Comparison of ENCODE assay signal across 10 mouse cellular contexts in the genomic region with DNA sequence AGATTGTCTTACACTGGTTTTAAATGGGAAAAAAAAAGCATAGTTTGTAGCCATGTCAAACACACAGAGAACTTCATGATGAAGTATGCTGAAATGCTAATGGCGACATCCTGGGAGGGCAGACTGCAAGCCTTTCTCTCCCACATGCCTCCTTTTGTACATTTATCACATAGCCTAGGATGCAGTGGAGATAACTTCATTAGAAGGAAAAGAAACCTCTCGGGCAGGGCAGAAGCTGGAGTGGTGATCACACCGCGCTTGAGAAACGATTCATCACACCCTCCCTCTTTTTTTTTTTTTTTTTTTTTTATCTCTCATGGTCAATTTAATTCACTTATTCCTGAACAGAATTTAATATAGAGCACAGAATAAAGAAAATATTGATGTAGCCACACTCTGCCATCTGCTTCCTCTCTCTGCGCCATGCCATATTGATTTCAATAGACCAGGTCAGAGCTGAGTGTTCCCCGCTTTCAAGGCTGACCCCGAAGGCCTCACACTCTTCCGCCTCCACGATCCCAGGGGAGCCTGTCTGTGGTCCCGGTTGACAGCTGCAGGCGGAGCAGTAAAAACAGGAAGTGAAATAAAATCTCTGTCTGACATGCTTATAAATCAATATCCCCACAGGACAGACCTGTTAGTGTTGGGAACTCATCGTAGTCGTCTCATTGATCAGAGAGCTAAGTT. TPM values are rescaled to one million over a fixed set of nuclear protein-coding genes. Genes with fewer than 3 reads are reported as not detected.
DNase-seq lines count a peak whose midpoint lies in the region; ATAC-seq and TF ChIP-seq lines count a peak whose summit lies in the region.
"Had no signal": no experiment of that assay in that cellular context is flagged by ENCODE, and none has a peak within 500 bp of the region (broad histone marks: within the 10 kb centered on the region; RNA-seq: fewer than 3 reads in every experiment).

No protein-coding gene starts in this region.

- no peak for TF ChIP-seq POLR2A in heart, adult 2 months (IDR thresholded peaks at IDR 0.05; ENCODE audit: insufficient read depth, low read depth, low read length)

- no peak overlapping the region for H3K4me3 ChIP-seq in heart, adult 2 months
- no peak overlapping the region for H3K4me3 ChIP-seq in heart, embryonic 12.5 days
- no peak overlapping the region for H3K4me3 ChIP-seq in limb, embryonic 10.5 days
- H3K4me3 ChIP-seq: embryonic facial prominence, embryonic 12.5 days; limb, embryonic 15.5 days had no signal

- no peaks in the 10 kb centered on the region for H3K27me3 ChIP-seq in heart, adult 2 months (ENCODE audit: control insufficient read depth, insufficient read depth, low read length)
- no peaks in the 10 kb centered on the region for H3K27me3 ChIP-seq in heart, embryonic 12.5 days (replicated peaks)
- no peaks in the 10 kb centered on the region for H3K27me3 ChIP-seq in limb, embryonic 10.5 days (ENCODE audit: low read depth, poor library complexity, severe bottlenecking)
- H3K27me3 ChIP-seq: embryonic facial prominence, embryonic 12.5 days; limb, embryonic 15.5 days had no signal

- no peak overlapping the region for H3K4me2 ChIP-seq in heart, embryonic 12.5 days
- H3K4me2 ChIP-seq: embryonic facial prominence, embryonic 12.5 days; limb, embryonic 15.5 days had no signal

- 31% methylated on average over 14 of the region's 14 CpGs for WGBS in heart, adult 2 months
- WGBS in heart, embryonic 12.5 days, result 57% methylated on average over 14 of the region's 14 CpGs
- WGBS in limb, embryonic 10.5 days, result 46% methylated on average over 14 of the region's 14 CpGs

- no peak for ATAC-seq in heart, embryonic 12.5 days (ENCODE audit: insufficient number of reproducible peaks, low FRiP score)
- peak; percentile 93 for ATAC-seq in granulocyte monocyte progenitor cell, adult 5-6 weeks (replicated peaks; ENCODE audit: poor library complexity, severe bottlenecking)
- ATAC-seq in erythroblast, adult 5-6 weeks (replicated peaks; ENCODE audit: low FRiP score, poor library complexity, severe bottlenecking), result no peak

- H3K4me1 ChIP-seq in heart, adult 2 months (ENCODE audit: control insufficient read depth, insufficient read depth, low read length), result no peaks in the 10 kb centered on the region
- no peaks in the 10 kb centered on the region for H3K4me1 ChIP-seq in heart, embryonic 12.5 days (replicated peaks)
- H3K4me1 ChIP-seq in limb, embryonic 10.5 days, result peaks cover 21% of the 10 kb centered on the region
- H3K4me1 ChIP-seq: embryonic facial prominence, embryonic 12.5 days; limb, embryonic 15.5 days had no signal

- no peaks in the 10 kb centered on the region for H3K36me3 ChIP-seq in heart, adult 2 months (ENCODE audit: control insufficient read depth, insufficient read depth, low read length)
- H3K36me3 ChIP-seq in heart, embryonic 12.5 days, result no peaks in the 10 kb centered on the region
- H3K36me3 ChIP-seq in limb, embryonic 10.5 days, result no peaks in the 10 kb centered on the region
- H3K36me3 ChIP-seq: embryonic facial prominence, embryonic 12.5 days; limb, embryonic 15.5 days had no signal

- TF ChIP-seq EP300 in heart, adult 2 months (IDR thresholded peaks at IDR 0.05; ENCODE audit: insufficient read depth, low read depth, low read length), result no peak

- no peak overlapping the region for H3K9ac ChIP-seq in heart, adult 2 months (ENCODE audit: low read depth, low read length)
- H3K9ac ChIP-seq in heart, embryonic 12.5 days, result no peak overlapping the region
- H3K9ac ChIP-seq: embryonic facial prominence, embryonic 12.5 days; limb, embryonic 15.5 days had no signal

- no peak overlapping the region for H3K27ac ChIP-seq in heart, adult 2 months
- H3K27ac ChIP-seq in heart, embryonic 12.5 days (ENCODE audit: poor library complexity, severe bottlenecking), result no peak overlapping the region
- H3K27ac ChIP-seq in limb, embryonic 10.5 days, result no peak overlapping the region
- H3K27ac ChIP-seq: embryonic facial prominence, embryonic 12.5 days; limb, embryonic 15.5 days had no signal

- H3K9me3 ChIP-seq in heart, embryonic 12.5 days (replicated peaks), result no peaks in the 10 kb centered on the region
- H3K9me3 ChIP-seq in limb, embryonic 10.5 days (replicated peaks), result no peaks in the 10 kb centered on the region
- H3K9me3 ChIP-seq: embryonic facial prominence, embryonic 12.5 days; limb, embryonic 15.5 days had no signal

- peak; percentile 25 to 30 for DNase-seq in heart, adult 2 months
- peak; percentile 53 for DNase-seq in limb, embryonic 10.5 days (ENCODE audit: low spot score)
- DNase-seq in retina, embryonic 14.5 days (ENCODE audit: low spot score), result peak; percentile 69
- DNase-seq in right cerebral cortex, adult 18-20 months, result no peak
- DNase-seq in cerebellum, postnatal 25 days, result no peak

- intact Hi-C loops in heart, adult 2 months (cut with DNase I), result no loop called here

- TF ChIP-seq CTCF in heart, adult 2 months (IDR thresholded peaks at IDR 0.05), result no peak

- H3K79me2 ChIP-seq in heart, adult 2 months (replicated peaks; ENCODE audit: control insufficient read depth, insufficient read depth, low read length), result no peaks in the 10 kb centered on the region

RNA-seq across cellular contexts. Expression of a gene that starts 32.0 kb away (rescaled TPM):
- total RNA-seq in heart, adult 2 months (2021), result 10 to 100 TPM; 22.5 to 25.4 TPM
- polyA plus RNA-seq in heart, adult 2 months (2012; rRNA removed), result 8.3 and 13.9 TPM in 2 replicates
- polyA plus RNA-seq in heart, embryonic 12.5 days (2016; fragmentation: Nextera tagmentation; extraction: Ambion mirVana), result 24.2 and 25.4 TPM in 2 replicates
- 49.4 and 59.8 TPM in 2 replicates for total RNA-seq in granulocyte monocyte progenitor cell, adult 5-6 weeks (2014; fragmentation: Nextera tagmentation)
- 55.9 and 90.9 TPM in 2 replicates for total RNA-seq in granulocyte monocyte progenitor cell, adult 5-6 weeks (2017)
- polyA plus RNA-seq in limb, embryonic 10.5 days (2016; fragmentation: Nextera tagmentation; extraction: Ambion mirVana), result 28.9 and 37.5 TPM in 2 replicates
- total RNA-seq in erythroblast, adult 5-6 weeks (2015; ENCODE audit: low replicate concordance), result 15.7 and 27.9 TPM in 2 replicates
- 12.5 and 24.1 TPM in 2 replicates for total RNA-seq in erythroblast, adult 5-6 weeks (2017; ENCODE audit: low replicate concordance)

Comparison
In these comparisons a context has a peak if more than half of its experiments do, and no peak if none do; other contexts are left out.
1. DNase-seq: peak in heart, adult 2 months (2 of 2), limb, embryonic 10.5 days (single experiment) and retina, embryonic 14.5 days (single experiment); none in right cerebral cortex, adult 18-20 months (single experiment) and cerebellum, postnatal 25 days (0 of 2).